Mouse (Mus musculus): ENCODE results near the gene Tlr7.
"Not testable (repeated sequence)": the region's sequence is repeated elsewhere in the genome, so short reads cannot be mapped to it uniquely, and the experiment has no call there.

The Tlr7 gene

DNA sequence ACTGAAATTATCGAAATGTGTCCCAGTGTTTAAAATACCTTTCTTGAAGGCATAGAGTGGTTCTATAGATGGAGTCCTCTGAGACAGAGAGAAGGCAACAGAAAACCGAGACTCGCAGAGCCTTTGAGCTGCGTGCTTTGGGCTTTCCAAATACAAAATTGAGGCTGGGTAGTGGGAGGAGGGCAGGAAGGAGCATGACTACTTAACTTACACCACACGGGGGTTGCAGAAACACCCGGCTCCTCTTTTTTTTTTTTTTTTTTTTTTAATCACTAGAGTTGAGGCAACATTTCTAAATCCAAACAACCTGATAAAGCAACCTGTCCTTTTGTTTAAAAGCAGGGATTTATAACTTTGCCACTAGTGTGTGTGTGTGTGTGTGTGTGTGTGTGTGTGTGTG lies at the start of gene Tlr7:
Gene Tlr7, minus strand, starts transcription at position 160 of the 400 bp plus-strand sequence.
- DNase-seq (ENCODE audit: low spot score) = no peak

- DNase-seq (ENCODE audit: low spot score) = no peak
Measured at GRCm38 (mm10) chrX:167380073-167380472, 49.7 kb upstream of the Tlr7 start.

- DNase-seq (ENCODE audit: low spot score) = not testable (repeated sequence)
Measured at GRCm38 (mm10) chrX:167361231-167361630, 30.9 kb upstream of the Tlr7 start.

- no peak for DNase-seq (ENCODE audit: low spot score)
Measured at GRCm38 (mm10) chrX:167359704-167360103, 29.3 kb upstream of the Tlr7 start.

DNA sequence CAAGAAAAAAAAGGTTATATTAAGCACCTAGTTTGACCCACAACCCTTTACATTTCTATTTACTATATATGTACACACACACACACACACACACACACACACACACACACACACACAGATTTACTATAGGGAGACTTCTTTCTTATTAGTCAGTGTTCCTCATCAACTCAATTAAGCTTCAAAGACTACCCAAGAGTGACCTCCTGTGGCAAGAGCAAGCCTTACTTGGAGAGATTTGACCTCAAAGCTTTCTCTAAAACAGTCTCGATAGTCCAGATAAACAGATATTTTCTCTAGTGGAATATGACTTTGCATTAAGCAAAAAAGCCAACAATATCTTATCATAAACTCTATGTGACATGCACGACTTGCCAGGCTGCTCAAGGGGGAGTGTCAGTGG lies 27.1 kb upstream of the Tlr7 start:
- DNase-seq (ENCODE audit: low spot score) = no peak

GRCm38 (mm10) chrX:167355965-167356364 lies 25.6 kb upstream of the Tlr7 start:
- DNase-seq (ENCODE audit: low spot score) = no peak

DNA sequence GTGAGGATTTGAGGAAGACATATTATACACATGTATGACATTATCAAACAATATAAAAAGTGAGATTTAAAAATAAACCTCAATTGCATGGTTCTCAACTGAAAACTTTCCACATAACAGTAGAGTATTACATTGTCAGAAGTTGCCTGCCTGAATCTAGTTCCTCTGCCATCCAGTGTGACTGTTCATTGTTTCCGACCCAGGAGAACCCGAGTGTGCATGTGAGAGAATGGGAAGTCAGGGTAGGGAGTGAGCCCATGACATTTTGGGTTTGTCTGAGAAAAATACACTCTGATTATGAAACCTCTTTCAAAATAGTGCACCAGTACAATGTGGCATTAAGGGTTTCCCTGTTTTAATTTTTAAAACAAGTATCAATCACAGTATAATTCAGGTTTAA lies 23.3 kb upstream of the Tlr7 start:
- DNase-seq (ENCODE audit: low spot score) = no peak

DNA sequence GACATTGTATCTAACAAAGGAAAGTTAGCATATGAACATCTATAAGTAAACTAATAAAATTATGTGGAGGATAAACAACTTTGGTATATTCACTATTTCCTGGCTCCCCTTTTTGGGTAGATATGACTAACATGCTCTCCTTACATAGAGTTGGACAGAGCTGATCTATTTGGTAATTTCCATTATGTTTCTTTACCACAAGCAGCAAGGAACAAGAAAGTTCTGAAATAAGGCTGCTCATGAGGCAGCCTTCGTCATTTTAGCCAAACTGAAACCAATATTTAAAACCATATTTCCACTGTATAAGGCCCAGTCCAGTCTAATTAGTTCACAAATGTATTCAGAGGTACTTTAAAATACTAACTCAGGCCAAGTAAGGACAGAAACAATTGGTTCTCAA lies 16.1 kb upstream of the Tlr7 start:
- no peak for DNase-seq (ENCODE audit: low spot score)

GRCm38 (mm10) chrX:167344356-167344755 lies 14.0 kb upstream of the Tlr7 start:
- DNase-seq (ENCODE audit: low spot score) = no peak

DNA sequence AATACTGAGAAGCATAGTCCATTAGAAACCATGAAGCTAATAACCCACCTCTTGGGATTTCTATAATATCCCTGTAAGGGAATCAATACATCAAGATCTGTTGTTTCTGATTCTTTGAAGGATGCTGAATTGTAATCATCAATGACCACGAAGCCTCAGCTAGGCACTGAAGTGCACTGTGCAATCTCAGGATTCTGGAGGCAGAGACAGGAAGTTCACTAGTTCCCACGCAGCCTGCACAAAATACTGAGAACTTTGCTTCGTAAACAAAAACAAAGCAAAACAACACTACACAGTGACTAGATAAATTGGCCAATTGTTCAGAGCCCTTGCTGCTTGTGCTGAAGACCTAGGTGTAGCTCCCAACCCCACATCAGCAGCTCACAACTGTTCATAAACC lies 11.5 kb upstream of the Tlr7 start:
- DNase-seq (ENCODE audit: low spot score) = no peak

DNA sequence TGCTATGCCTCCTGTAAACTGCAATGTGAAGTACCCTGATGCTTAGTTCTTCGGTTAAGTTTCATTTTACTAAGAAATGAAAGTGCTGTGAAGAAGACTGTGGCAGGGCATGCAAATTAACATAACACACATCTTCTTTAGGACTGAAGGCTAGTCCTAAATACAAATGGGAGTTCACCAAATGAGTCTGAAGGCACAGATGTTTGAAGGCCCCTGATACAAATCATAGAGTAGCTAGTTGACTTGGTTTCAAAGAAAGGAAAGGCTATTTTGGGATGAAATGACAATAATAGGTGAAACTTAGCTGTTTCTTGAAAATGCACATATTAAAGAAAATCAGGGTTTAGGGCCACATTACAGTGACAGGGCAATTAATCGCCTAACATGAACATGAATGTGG lies 9.8 kb upstream of the Tlr7 start:
- DNase-seq (ENCODE audit: low spot score) = no peak

DNA sequence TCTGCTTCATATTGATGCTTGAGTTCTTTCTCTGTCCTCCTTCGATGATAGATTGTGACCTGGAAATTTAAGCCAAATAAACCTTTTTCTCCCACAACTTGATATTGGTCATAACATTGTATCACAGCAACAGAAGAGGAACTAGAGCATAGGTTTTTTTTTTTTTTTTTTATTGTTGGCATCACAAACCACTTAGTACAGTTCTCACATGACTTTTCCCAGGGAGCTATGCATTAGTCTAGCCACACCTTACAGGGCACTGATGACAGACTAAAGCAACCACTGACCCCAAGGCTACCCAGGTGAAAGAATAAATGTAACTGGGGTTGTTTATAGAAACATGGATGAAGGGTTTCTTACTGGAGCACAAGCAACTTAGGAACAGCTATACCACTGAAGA lies 7.6 kb upstream of the Tlr7 start:
- no peak for DNase-seq (ENCODE audit: low spot score)

GRCm38 (mm10) chrX:167334571-167334970 lies 4.2 kb upstream of the Tlr7 start:
- no peak for DNase-seq (ENCODE audit: low spot score)

- DNase-seq (ENCODE audit: low spot score) = no peak
Measured at GRCm38 (mm10) chrX:167332607-167333006, 2.2 kb upstream of the Tlr7 start.

DNA sequence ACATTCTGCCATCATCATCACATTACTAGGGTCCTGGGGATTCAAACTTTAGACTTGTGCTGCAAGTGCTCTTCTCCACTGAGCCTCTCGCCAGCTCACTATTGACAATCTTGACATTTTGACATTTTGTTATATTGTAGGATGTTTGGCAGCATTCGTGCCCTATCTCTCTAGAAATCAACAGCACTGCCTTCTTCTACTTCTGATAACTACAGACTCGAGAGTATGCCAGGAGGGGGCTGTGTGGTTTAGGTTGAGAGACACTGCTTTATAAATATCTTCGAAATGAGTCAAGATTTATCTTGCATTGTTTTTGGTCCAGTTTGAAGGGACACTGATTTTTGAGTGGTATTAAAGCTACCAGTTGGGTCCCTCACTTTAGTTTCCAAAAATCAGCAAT lies 635 bp upstream of the Tlr7 start:
- no peak for DNase-seq (ENCODE audit: low spot score)

DNA sequence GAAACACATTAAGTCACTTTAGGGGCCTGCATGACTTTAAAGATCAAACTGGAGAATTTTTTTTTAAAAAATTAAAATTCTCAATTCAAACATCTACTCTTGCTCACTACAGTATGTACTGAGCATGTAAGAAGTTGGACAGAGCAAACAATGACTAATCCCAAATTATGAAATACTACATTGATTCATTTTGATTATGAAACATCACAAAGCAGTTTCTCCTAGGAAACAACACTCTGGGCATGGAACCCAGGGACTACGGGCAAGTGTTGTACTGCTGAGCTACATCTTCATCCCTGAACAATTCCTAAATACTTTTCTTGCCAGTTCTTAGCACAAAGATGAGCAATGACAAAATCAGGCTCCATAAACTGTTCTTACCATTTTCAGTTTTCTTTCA lies 738 bp downstream of the Tlr7 start:
- no peak for DNase-seq (ENCODE audit: low spot score)

DNA sequence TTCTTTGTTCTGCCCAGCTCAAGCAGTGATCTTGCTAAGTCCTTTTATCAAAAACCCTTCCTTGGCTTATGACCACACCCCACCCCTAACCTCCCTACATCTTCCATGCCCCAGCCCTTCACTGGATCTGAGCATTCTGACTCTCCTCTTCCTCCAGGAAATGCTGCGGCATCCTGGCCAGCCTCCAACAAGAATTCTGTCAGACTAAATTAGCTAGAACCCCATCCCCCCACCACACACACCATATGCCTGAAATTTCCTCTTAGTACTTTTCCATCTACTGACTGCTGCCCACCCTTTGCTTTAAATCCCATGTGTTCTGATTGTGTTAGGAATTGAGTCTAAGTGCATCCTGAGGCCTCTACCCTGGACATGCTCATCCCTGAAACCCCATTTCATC lies 1.3 kb downstream of the Tlr7 start:
- no peak for DNase-seq (ENCODE audit: low spot score)

- DNase-seq (ENCODE audit: low spot score) = no peak
Measured at GRCm38 (mm10) chrX:167328519-167328918, 1.8 kb downstream of the Tlr7 start.

- DNase-seq (ENCODE audit: low spot score) = no peak
Measured at GRCm38 (mm10) chrX:167323742-167324141, 6.6 kb downstream of the Tlr7 start.

DNA sequence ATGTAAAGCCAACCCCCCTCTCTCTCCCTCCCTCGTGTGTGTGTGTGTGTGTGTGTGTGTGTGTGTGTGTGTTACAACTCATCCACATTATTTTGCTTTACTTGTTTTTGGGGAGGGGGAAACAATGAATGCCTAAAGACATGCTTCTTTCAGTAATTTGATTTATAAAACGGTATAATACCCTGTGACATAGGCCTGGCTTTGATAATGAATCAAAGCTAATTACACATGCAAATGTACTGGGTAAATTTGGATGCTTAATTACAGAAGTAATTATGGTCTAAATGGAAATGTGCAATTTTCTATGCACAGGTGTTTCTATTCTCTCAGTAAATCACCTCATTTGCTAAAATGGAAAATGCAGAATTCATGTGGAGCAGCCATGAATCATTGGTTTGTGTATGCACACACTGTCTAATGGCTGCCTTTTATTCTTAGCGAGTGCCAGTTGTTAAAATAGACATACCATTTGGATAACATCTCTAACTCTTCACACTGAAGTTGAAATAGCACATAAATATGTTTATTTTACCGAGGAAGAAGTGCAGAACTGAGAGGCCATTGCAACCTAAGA lies 9.0 kb downstream of the Tlr7 start:
- DNase-seq (ENCODE audit: low spot score) = no peak

DNA sequence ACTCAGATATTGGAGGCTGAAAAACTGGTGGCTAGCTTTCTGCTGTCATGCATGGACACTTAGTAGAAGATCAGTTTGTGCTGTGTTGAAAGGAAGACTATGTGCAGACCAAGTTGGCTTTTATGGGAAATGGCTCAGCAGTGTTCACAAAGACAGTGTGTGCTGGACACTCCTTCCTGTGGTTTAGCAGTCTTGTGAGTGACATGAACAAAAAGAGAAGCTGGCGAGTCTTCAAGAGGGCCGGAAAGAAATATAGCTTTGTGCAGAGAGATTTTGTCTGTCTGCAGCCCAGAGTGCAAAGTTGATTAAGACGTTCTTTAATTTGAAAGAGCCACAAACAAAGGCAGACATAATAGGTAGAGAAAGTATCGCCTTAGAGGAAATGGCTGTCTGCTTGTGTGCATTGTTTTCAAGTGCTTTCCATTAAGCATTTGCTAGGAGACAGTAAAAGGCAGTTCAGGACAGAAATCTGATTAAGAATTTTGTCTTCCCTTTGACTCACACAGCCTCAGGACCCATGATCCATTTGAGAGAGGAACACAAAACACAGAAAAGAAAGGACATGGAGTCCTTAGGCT lies 11.4 kb downstream of the Tlr7 start:
- DNase-seq (ENCODE audit: low spot score) = no peak

DNA sequence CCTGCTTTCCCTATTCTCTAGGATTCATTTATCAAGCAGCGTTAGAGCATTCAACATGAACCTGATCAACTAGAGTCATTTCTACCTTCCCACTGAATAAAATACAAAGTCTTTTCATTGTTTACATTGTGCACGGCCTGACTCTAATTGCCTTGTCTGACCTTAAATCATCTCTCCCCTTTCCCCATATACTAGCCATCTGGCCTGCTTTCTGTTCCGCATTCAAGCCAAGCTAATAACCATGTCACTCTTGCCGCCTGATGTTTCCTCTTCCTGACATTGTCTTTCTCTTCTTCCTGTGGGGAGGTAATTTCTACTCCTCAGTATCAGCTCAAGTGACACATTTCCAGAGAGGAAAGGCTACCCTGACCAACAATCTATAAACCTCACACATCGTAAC lies 14.6 kb downstream of the Tlr7 start:
- DNase-seq (ENCODE audit: low spot score) = no peak

DNA sequence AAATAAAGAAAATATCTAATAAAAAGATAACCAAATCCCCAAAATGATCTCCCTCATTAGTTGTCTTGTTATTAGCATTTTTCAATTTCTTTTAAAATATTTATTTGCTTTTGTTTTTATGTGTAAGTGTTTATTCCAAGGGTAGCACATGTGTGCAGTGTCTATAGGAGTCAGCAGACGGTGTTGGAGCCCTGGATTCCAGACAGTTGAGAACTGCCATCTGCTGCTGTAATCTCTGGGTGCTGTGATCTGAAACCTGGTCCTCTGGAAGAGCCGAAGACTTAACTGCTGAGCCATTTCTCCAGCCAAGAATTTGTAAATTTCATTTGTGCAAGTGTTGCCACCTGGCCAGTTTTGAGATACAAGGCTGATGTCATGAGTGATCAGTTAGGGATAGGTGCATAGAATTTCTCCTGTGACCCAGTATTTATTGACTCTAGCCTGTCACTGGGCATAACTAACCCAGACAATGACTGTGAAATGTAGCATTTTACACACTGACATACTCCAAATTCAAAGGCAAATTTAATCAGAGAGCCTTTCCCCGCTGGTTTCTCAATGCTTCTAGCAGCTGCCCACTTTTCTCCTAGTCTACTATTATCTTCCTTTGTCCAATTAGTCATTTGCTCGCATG lies 15.1 kb downstream of the Tlr7 start:
- DNase-seq (ENCODE audit: low spot score) = no peak

DNA sequence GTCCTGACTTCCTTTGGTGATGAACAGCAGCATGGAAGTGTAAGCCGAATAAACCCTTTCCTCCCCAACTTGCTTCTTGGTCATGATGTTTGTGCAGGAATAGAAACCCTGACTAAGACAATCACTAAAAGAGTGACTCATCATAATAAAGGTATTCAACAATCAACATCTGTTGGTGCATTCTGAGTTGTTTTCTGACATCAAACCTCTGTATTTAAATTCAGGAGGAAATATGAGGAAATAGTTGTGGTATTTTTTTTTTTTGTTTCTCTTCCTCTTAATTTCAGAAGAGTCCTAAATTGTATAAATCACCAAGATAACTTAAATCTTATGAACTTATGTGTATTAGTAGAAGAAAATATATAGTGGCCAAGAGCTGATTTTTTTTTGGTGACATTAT lies 28.3 kb downstream of the Tlr7 start:
- not testable (repeated sequence) for DNase-seq (ENCODE audit: low spot score)
